Mouse (Mus musculus) limb, embryonic 14.5 days (tissue): ENCODE results near the gene Ngrn. TPM values are rescaled to one million over a fixed set of nuclear protein-coding genes. Genes with fewer than 3 reads are reported as not detected.

Experiments
- ATAC-seq: fragments of 200-750 bp; cut with Nextera tagmentation; 2 replicates; pipeline ENCODE4 v1.8.0; 2017; ENCODE audit warnings: low read depth, moderate number of reproducible peaks, moderate TSS enrichment; ENCODE audit not compliant: low FRiP score
- DNase-seq: peaks from one replicate; pipeline ENCODE4 v3.0.0-alpha.2; 2015; ENCODE audit warnings: low spot score
- H3K27ac ChIP-seq: fragments of 300-500 bp; sonication (generic); replicated peaks from 2 replicates; pipeline ENCODE4 v1.5.1; 2014; ENCODE audit warnings: low read depth, mild to moderate bottlenecking, low read length, moderate library complexity, mixed read lengths
- H3K27me3 ChIP-seq: fragments of 300-500 bp; sonication (generic); 2 replicates; pipeline ENCODE4 v1.6.1; 2014; ENCODE audit warnings: low read length, mixed read lengths; ENCODE audit not compliant: control insufficient read depth, insufficient read depth
- H3K36me3 ChIP-seq: fragments of 300-500 bp; sonication (generic); 2 replicates; pipeline ENCODE4 v1.6.1; 2014; ENCODE audit warnings: mild to moderate bottlenecking, low read length, moderate library complexity, mixed read lengths; ENCODE audit not compliant: control insufficient read depth, insufficient read depth
- H3K4me1 ChIP-seq: fragments of 300-500 bp; sonication (generic); 2 replicates; pipeline ENCODE4 v1.6.1; 2014; ENCODE audit warnings: antibody characterized with exemption, low read length, mixed read lengths; ENCODE audit not compliant: control insufficient read depth, insufficient read depth
- H3K4me2 ChIP-seq: fragments of 300-500 bp; sonication (generic); replicated peaks from 2 replicates; pipeline ENCODE4 v1.6.1; 2014; ENCODE audit warnings: low read depth, mild to moderate bottlenecking, low read length, moderate library complexity; ENCODE audit not compliant: severe bottlenecking
- H3K4me3 ChIP-seq: fragments of 300-500 bp; sonication (generic); replicated peaks from 2 replicates; pipeline ENCODE4 v1.5.1; 2014; ENCODE audit warnings: low read length
- H3K9ac ChIP-seq: fragments of 300-500 bp; sonication (generic); 2 replicates; pipeline ENCODE4 v1.6.1; 2014; ENCODE audit warnings: mild to moderate bottlenecking, low read depth, low read length, moderate library complexity; ENCODE audit not compliant: severe bottlenecking
- H3K9me3 ChIP-seq: fragments of 300-500 bp; sonication (generic); 2 replicates; pipeline ENCODE4 v1.6.1; 2016; ENCODE audit warnings: low read length; ENCODE audit not compliant: control insufficient read depth
- POLR2A ChIP-seq: fragments of 200-500 bp; IDR thresholded peaks from 2 replicates; pipeline ENCODE4 v1.8.0; 2012; ENCODE audit warnings: inconsistent platforms, mild to moderate bottlenecking, moderate library complexity, borderline replicate concordance; ENCODE audit not compliant: insufficient read depth, insufficient read length; ENCODE audit errors: extremely low read depth
- WGBS: fragments of 180-500 bp; shearing (Covaris S2); extraction: QIAGEN DNeasy Blood & Tissue Kit; methylation state at CpG from one replicate; pipeline ENCODE4 v1.1.7; 2014; 5-methylcytosine and 5-hydroxymethylcytosine counted together
- polyA plus RNA-seq, 2 experiments: library from polyadenylated mRNA; depleted of rRNA in 1 of 2; stranded (reverse) in 1 of 2; unstranded in 1 of 2; fragments of >200 nt; fragmentation: Nextera tagmentation in 1 of 2; extraction: Ambion mirVana in 1 of 2; gene quantifications; 2 replicates each; pipeline versions ENCODE4 v1.2.1 to v1.2.3; 2012 to 2014

Ngrn gene
- polyA plus RNA-seq, 2 experiments: 49.9 to 51.6 TPM

DNA sequence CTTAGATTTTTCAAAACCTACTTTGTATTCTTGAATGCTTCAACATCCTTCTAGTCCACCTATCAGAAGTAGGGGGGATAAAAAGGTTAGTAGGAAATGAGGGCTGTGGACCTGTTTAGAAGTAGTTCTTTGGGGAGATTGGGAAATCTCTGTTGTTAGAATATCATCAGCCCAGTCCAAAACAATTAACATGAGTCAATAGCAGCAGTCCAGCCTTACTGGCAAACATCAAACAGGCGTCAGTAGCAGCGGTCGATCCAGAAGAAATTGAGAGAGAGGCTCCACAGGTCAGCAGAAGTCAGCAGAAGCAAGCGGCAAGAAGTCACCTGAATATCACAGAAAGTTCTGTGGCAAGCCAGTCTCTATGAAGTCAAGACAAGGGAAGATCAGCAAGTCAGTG lies 16.2 kb upstream of the Ngrn start:
- Histone ChIP-seq H3K27me3 (no peaks in the 10 kb centered on the region), H3K9me3 (peaks cover 3% of the 10 kb centered on the region; the same call in 1 of the 2 replicates), H3K4me2 (no peak overlapping the region), H3K4me3 (no peak overlapping the region), H3K36me3 (peaks cover 10% of the 10 kb centered on the region; the same call in 1 of the 2 replicates), H3K27ac (no peak overlapping the region), H3K9ac (no peak overlapping the region), H3K4me1 (no peaks in the 10 kb centered on the region)
- ATAC-seq (no peak), DNase-seq (no peak)
- no peak for TF ChIP-seq POLR2A
- WGBS: 92% methylated on average over 4 of the region's 4 CpGs

GRCm38 (mm10) chr7:80246148-80246721 lies 14.8 kb upstream of the Ngrn start, which contains the start of gene Ttll13:
Gene Ttll13, plus strand, starts transcription at chr7:80246376.
- H3K9ac ChIP-seq: peak within 1 kb of the TSS; percentile 54; the same call in 1 of the 2 replicates
- peaks cover 3% of the 10 kb centered on the region; the same call in 1 of the 2 replicates for H3K9me3 ChIP-seq
- H3K4me1 ChIP-seq: no peaks in the 10 kb centered on the region
- WGBS: under 1% methylated on average over 41 of the region's 48 CpGs
- peak within 1 kb of the TSS; percentile 52 for H3K4me3 ChIP-seq
- peak; percentile 99 for ATAC-seq
- no peaks in the 10 kb centered on the region for H3K27me3 ChIP-seq
- H3K27ac ChIP-seq: 0 out of 2 replicates have a peak within 1 kb of the TSS, but pooled peaks have one; percentile 53
- H3K4me2 ChIP-seq: peak within 1 kb of the TSS; percentile 63
- TF ChIP-seq POLR2A: 0 out of 2 replicates have a peak, but pooled peaks have one; percentile 44
- DNase-seq: peak; percentile 98
- no peaks in the 10 kb centered on the region for H3K36me3 ChIP-seq

- no peak overlapping the region for H3K27ac ChIP-seq
- no peak for DNase-seq
- TF ChIP-seq POLR2A: no peak
- 68% methylated on average over 7 of the region's 7 CpGs for WGBS
- H3K4me3 ChIP-seq: peak overlapping the region; percentile 52
- H3K36me3 ChIP-seq: no peaks in the 10 kb centered on the region
- peaks cover 3% of the 10 kb centered on the region; the same call in 1 of the 2 replicates for H3K9me3 ChIP-seq
- H3K4me1 ChIP-seq: no peaks in the 10 kb centered on the region
- ATAC-seq: no peak
- H3K4me2 ChIP-seq: peak overlapping the region; percentile 63
- no peak overlapping the region for H3K9ac ChIP-seq
- no peaks in the 10 kb centered on the region for H3K27me3 ChIP-seq
These were observed 14.2 kb upstream of the Ngrn start for GRCm38 (mm10) chr7:80246859-80247258.

DNA sequence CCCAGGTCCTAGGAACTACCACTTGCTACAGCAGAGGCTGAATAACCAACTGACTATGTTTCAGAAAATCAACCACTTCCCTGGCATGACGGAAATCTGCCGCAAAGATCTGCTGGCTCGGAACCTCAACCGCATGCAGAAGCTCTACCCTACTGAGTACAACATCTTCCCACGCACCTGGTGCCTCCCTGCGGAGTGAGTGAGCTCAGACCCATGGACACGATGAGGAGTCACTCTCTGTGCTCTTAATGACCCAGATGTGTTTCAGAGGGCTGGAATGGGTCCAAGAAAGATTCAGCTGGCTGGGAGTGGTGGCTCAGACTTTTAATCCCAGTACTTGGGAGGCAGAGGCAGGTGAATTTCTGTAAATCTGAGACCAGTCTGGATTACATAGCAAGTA lies 8.6 kb upstream of the Ngrn start:
- 79% methylated on average over 7 of the region's 7 CpGs for WGBS
- ATAC-seq (no peak), DNase-seq (no peak)
- no peak overlapping the region for H3K4me3 ChIP-seq
- H3K4me1 ChIP-seq: no peaks in the 10 kb centered on the region
- H3K9ac ChIP-seq: no peak overlapping the region
- no peaks in the 10 kb centered on the region for H3K9me3 ChIP-seq
- no peaks in the 10 kb centered on the region for H3K27me3 ChIP-seq
- H3K27ac ChIP-seq: no peak overlapping the region
- H3K36me3 ChIP-seq: no peaks in the 10 kb centered on the region
- TF ChIP-seq POLR2A: no peak
- H3K4me2 ChIP-seq: no peak overlapping the region

DNA sequence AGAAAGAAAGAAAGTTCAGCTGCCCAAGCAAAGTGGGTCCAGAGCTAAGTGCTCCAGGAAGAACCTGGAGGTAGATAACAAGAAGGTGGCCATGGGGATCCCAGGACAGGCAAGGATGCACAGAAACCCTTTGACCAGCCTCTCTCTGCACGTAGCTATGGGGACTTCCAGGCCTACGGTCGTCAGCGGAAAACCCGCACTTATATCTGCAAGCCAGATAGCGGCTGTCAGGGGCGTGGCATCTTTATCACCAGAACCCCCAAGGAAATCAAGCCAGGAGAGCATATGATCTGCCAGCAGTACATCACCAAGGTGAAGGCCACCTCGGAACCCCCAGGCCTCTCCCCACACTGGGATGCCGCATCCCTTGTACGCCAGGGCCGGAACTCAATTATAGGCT lies 8.1 kb upstream of the Ngrn start:
- no peak for ATAC-seq
- 83% methylated on average over 11 of the region's 11 CpGs for WGBS
- Histone ChIP-seq H3K27ac (no peak overlapping the region), H3K9me3 (no peaks in the 10 kb centered on the region), H3K4me2 (no peak overlapping the region), H3K27me3 (no peaks in the 10 kb centered on the region), H3K36me3 (no peaks in the 10 kb centered on the region), H3K9ac (no peak overlapping the region), H3K4me3 (no peak overlapping the region), H3K4me1 (no peaks in the 10 kb centered on the region)
- no peak for DNase-seq
- no peak for TF ChIP-seq POLR2A
